Mouse (Mus musculus) erythroblast, embryonic 14.5 days (primary cell): Measurements from ENCODE around the gene Gm38431.

Source experiments
- GATA1 ChIP-seq: IDR thresholded peaks from 2 replicates; pipeline ENCODE4 v1.6.1; 2012; ENCODE audit warnings: low read length, inconsistent platforms, mixed read lengths
- TAL1 ChIP-seq: IDR thresholded peaks from 3 replicates; pipeline ENCODE4 v1.6.1; 2012; ENCODE audit warnings: low read length, inconsistent platforms, mixed read lengths

- TF ChIP-seq GATA1: no peak
- no peak for TF ChIP-seq TAL1
Measured at GRCm38 (mm10) chr9:21081127-21081526, 10.7 kb downstream of the Gm38431 start.
